Mouse (Mus musculus) kidney, postnatal 25 days (tissue): ENCODE data around the gene Ptprb.

Experiments
- DNase-seq, 2 experiments: peaks; one replicate each; pipeline ENCODE4 v3.0.0; 2021; ENCODE audit warnings: mixed read lengths in 2 of 2

The Ptprb gene

DNA sequence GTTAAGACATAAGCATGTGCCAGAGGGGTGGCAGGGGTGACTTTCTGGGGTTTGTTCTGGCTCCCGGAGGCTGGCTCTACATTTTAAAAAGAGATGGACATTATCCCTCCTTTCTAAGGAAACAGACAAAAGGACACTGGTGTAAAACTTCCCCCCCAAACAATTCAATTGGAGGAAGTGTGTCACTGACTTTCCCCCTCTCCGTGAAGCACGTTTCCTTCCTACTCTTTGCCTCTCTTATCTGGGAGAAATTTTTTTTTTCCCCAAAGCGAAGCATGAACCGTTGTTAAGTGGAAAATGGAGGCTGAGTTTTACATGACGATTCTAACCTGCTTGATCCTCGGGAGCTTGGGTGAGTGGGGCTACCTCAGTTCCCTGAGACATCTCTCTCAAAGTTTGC is at the start of gene Ptprb:
Gene Ptprb, plus strand, starts transcription at position 244 of the 400 bp plus-strand sequence.
- no peak for DNase-seq

DNA sequence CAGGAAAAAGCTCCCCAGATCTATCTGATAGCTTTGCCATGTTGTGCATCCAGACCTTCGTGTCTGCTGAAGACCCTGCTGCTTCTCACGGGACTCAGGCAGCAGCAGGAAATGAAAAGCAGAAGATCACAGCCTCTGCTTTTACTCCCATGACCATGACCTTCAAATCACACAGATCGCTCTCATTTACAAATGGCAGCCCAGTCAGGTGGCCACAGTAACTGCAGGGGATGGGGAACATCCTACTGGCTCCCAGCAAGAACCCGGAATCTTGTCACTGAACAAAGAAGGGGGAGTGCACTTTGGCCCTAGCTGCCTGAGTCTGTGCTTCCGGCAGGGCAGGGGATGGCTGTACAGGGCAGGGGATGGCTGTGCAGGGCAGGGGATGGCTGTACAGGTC is 40.0 kb upstream of the Ptprb start:
- DNase-seq, result no peak

DNA sequence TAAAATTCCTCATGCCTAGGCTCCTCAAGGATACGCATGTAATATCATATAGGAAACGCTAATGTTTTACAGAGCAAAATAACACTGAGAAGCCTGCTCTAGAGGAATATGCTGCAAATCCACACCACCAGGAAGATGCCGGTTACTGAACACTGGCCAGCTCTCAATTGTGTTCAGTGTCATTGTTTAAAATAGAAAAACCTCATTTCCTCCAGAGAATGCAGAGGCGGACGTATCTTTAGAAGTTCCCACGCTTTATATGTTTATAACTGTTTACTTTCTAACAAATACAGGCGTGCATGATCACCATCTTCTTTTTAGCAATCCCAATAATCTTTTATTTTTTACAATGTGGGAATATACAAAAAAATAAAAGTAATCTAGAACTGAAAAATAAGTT is 33.1 kb upstream of the Ptprb start:
- DNase-seq, result no peak

DNA sequence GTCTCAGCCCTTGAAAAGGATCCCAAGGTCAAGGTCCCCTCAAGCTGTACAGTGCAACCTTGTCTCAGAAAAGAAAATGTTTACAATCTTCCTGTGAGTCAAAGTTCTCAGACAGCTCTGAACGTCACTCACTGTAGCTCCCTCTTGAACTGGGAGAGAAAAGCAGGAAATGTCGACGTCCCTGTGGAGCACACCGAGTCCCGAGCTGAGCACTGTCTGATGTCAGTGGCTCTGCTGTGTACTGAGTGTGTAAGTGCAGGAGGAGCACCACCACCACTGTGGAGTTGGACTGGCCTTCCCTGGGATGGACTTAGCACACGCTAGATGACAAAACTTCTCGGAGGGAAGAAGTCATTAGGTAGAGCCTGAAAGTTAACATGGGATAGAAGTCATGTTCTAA is 31.9 kb upstream of the Ptprb start:
- DNase-seq, result peak in 1 of 2 experiments; percentile 44

DNA sequence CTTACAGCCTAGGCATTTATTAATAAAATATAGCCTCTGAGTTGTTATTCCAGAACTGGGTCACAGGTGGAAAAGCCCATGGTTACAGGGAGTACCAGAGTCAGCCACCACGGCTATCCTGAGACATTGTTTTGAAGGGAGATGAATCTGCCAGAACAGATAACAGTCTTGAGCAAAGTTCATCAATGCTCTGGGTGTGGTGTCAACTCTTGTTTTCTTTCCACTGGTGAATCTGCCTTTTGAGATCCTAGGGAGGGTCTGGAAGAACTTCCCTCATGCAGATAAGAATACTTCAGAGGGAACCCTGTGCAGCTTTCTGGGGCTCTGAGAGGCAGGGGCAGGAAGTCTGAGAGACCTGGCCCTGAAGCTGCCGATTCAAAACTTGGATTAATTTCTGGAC is 29.7 kb upstream of the Ptprb start:
- DNase-seq, result no peak

DNA sequence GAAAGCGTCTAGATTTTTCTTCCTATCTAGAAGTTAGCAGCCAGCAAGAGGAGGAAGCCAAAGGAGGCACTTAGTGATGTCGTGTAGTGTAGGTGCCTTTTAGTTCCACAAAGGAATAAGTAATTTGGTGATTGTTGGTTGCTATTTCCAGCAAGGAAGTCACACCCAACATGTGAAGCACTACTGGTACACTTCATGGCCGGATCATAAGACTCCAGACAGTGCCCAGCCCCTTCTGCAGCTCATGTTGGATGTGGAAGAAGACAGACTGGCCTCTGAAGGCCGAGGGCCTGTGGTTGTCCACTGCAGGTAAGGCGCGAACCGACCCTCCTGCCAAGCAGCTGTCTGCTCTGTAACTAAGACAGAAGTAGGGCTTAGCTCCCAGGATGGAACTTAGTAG is 22.7 kb upstream of the Ptprb start:
- DNase-seq, result peak in 1 of 2 experiments; percentile 47

DNA sequence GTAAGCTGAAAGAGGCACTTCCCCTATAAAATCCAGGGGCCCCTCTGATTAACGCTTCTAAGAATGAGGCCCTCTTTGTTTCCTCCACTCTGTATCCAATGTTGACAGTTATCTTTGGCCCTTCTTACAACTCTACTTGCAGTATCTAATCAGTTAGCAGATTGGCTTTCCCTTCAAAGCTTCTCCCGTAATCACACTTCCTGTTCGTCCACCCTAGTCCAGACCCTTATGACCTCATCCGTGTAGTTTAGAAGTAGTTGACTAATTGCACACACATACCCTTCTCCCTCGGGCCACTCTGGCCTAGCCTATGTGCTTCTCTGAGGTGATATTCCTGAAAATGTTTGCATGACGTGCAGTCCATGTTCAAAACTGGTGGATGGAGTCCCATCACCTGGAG is 21.4 kb upstream of the Ptprb start:
- DNase-seq, result no peak

DNA sequence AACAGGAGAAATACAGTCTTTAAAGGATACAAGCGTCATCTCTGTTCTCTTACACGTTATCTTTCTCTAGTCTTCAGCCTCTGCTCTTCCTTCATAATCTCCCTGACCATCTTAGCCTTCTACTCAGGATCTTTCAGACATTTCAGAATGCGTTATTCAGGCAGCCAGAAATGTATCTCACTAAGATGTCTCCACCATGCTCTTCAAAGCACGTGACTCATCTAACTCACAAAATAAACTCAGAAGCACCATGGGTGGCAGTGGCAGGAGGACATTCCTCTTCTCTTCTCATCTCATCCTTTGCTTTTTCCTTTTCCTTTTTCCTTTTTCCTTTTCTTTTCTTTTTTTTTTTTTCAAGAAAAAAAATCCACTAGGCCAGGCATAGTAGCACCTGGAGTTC is 16.0 kb upstream of the Ptprb start:
- DNase-seq, result no peak

DNA sequence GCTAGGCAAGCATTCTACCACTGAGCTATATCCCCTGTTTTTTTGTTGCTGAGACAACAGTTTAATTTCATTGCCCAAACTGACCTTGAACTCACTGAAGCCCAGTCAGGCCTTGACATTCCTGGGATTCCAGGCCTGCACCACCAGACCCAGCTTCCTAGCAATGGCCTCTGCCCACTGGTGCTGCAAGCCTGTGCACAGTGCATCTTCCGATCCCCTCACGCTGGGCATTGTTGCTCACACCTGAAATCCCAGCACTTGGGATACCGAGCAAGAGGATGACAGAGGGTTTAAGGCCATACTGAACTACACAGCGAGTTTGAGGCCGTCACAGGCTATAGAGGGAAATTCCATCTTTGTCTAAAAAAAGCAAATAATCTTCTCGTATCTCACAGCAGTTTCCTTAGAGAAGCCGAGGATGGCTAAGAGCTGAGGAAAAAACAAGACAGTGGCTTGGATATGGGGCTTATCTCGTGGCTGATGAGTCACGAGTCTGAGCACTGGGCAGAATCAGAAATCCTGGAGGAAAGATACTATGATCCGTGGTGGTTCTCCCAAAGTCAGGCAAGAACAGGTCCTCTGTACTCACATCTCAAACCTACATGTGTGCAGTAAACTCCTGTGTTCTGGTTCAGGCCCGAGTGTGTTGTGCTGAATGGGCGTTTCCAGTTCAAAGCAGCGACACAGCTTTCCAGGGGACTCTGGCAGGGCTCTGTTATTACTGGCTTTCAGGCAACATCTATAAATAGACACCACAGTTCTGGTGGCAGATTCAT is 14.5 kb upstream of the Ptprb start:
- peak; percentile 59 to 74 for DNase-seq

DNA sequence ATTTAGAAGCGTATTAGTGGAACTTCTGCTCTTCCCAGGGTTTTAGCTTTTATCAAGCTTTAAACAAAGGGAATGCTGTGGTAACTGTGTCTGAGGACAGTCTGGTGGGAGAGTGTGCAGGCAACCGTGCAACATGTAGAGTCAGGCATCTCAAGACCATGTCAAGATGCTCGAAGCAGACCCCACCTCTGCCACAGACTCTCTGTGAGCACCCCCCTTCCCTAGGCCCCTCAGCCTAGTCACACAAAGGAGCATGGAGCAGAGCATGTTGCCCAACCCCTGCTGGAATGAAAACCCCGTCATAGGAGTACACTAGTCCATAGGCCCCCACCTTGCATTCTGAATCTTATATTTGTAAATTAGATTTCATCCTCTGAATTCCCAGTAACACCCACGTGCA is 13.8 kb upstream of the Ptprb start:
- no peak for DNase-seq

DNA sequence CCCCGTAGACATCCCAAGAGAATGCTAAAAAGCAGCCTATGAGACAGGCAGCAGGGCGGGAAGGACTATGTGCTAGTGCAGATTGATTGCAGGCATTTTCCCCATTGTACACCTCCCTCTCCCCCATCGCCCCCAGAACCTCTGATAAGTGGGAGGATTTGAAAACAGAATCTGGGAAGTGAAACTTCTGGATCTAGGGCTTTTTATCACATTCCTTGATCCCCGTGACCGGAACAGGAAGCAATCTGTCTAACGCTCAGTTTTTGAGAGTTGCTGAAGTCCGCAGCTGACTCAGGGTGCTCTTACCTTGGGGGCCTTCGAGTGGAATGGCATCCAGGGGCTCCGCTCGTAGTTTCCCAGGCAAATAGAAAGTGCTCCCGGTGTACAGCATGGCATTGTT is 10.8 kb upstream of the Ptprb start:
- peak; percentile 21 to 42 for DNase-seq

DNA sequence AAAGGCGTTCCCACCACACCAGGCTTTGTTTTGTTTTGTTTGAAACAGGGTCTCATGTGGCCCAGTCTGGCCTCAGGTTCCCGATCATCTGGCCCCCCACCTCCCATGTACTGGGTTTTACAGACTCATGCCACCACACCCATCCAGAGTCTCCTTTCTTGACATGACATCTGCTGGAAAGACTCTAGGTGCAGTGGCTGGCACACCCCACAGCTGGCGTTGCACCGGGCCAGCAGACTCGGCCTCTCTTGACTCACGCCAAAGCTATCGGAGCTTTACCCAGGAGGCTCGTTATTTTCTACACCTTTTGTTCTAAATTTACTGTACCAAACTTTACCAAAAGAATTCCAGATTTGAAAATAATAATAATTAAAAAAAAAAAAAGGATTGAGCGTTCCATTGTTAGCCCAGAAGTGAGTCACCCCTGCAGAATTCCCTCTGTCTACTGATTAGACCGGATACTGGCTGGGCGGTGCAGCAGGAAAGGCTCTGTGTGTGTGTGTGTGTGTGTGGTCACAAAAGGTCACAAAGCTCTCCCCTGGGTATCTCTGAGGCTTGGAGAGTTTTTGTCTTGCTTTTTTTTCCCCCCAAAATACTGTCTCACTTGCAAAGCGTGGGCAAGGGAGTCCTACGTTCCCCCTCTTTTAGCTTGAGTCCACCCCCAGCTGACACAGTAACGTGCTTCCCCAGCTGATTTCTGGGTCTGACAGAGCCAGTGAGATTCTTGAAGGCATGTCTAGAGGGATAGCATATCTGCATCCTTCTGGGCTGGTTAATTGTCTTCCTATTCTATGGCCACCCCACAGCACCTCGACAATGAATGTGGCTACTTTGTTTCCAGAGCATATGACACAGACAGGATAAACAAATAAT is 8.5 kb upstream of the Ptprb start:
- DNase-seq, result peak; percentile 78 to 86

DNA sequence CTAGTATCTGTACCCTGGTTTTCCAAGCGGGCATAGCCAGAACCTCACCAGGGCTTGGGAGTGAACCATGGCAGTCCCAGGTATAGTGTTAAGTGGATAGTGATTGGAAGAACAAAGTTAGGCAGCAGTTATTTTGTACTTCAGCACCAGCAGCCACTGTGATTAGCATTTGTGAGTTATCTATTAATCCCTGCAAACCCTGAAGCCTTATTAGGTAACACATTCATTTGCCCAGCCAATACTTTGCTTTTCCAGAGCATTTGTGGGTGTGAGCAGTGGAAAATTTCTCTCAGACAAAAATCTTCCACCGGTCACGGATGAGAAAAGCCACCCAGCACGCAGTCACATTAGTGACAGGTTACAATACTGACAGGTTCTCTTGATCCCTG is 7.9 kb upstream of the Ptprb start:
- DNase-seq, result peak; percentile 69 to 79

DNA sequence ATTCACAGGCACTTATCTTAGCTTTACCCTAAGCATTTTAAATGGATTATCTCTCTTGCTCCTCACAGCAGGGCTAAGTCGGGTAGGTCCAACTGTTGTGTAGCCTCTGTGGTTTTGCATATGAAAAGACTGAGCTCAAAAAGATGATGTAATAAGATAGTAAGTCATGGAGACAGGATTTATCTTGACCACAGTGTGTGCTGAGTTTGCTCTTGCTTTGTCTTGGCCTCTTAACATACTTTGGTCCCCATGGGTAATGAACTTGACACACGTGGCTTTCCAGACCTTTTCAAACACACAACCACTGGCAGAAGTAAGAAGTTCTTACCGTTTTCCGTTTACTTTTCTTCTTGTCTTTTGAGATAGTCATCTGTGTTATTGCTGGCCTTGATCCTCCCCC is 7.0 kb upstream of the Ptprb start:
- DNase-seq, result no peak

DNA sequence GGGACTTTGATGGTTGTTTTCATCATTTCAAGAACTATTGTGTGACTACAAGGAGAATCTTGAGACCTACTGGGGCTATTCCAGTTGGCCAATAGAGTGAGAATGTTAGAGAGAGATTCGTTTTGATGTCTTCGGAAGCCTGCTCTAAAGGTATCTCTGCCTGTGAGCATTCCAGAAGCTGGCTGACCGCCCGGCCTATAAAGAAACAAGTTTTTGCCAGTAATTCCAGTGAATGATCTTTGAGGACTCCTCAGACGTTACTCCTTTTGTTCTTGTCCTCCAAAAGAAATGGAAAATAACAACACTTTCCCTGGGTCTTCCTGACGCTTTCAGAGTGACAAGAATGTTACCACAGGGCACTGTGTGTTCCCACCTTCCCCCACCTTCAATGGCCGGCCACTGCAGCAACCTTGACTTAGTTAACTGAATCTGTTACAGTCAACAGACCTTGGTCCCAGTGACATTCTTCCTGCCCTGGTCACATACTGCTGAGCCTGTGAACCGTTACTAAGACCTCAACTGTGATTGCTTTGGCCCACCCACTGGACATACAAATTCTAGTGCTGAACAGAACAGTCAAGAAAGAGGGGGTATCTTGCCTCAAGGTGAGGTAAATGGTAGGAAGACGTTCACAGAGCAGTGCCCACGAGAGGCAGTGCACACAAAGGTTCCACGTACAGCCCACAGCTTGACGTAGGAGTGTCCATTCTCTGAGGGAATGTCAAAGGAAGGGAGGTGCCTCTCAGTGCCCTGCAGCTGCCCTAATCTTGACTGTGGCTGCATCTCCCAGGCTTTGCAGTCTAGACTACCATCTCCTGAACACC is 4.5 kb upstream of the Ptprb start:
- peak; percentile 48 to 73 for DNase-seq

DNA sequence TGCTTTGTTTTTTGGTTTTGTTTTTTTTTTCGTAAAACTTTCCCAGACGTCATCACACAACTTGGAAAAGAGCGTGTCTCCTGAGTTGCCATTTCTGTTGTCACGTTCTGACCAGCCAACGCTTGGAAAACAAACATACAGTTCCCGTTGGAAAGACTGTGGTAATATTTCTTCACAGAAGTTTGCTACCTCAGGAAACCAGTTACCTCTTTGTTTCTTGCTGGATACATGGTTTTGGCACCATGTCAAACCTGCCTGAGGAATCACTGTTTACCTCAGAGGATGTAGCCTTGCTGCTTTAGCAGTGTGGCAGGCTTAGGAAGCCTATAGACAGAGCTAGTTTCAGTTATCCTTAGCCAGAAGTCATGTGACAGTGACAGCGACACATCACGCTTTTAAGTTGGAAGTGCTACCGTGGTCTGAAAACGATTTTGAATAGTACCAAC is 3.8 kb upstream of the Ptprb start:
- DNase-seq, result peak; percentile 30 to 42

DNA sequence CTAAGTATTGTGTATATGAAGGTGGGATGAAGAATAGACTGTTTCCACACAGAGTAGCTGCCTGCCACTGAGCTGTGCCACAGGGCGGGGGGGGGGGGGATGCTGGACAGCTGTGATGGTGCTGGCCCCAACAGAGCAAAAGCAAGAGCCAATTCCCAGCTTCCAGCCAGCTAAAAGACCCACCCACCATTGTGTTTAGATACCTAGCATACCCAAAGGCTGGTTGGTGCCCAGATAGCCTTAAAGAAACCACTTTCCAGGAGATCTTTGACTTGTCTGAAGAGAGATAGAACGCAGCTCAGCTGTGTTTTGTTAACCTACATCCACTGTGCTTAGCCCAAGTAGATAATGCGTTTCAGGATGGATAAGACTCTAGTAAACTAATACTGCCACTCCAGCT is 3.2 kb upstream of the Ptprb start:
- DNase-seq, result no peak

DNA sequence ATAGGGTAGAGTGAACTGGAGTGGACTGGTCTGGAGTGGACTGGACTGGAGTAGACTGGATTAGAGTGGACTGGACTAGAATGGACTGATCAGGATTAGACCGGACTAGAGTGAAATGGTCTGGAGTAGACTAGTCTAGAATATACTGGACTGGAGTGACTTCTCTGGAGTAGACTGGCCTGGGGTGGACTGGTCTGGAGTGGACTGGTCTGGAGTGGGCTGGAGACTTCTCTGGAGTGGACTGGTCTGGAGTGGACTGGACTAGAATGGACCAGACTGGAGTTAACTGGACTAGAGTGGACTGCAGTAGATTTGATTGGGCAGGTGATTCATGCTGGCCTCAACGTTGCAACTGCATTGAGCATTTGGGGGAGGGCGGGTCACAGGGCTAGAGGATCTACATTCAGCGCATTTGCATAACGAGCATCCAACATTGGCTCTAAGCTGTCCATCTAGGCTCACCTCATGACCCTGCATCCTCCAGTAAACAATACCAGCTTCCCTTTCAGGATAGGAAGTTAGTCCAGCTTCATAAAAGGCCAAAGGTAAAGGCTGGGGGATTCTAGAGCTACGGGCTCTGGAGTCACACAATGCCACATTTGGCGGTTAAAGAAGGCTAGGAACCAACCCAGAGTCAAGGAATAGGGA is 11.5 kb downstream of the Ptprb start:
- DNase-seq, result peak; percentile 33 to 58

DNA sequence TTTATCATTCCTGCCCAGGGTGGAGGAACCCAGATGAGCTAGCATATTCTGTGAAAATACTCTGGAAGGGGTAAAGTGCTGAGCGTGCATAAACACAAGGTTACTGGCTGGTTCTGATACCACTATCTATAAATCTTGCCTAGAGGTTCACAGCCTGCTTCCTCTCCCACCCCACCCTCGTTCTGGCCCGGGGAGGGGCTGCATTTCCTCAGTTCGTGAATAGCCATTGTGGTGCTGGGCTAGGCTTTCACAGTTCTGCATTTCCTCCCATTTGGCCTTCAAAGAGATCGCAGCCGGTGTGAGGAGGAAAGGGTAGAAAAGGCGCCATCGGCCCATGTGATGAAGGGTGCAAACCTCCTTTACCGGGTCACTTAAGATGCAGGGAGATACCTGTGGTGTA is 12.8 kb downstream of the Ptprb start:
- peak; percentile 56 to 85 for DNase-seq

DNA sequence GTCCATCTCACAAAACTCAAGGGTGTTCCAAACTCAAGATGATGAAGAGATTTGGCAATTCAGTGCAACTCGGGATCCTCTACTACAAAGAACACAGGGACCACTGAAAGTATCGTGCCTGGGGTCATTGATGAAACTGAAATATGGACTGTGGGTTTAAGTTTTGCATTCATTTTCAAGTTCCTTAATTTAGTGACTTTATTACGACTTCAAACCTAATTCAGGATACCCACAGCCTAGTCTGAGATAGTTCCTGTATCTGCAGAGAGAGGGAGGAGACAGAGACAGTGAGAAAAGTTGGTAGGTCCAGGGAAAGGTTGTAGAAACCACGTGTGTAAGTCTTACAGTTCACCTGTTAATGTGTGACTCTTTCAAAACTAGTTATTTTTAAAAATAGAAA is 15.2 kb downstream of the Ptprb start:
- DNase-seq, result no peak

DNA sequence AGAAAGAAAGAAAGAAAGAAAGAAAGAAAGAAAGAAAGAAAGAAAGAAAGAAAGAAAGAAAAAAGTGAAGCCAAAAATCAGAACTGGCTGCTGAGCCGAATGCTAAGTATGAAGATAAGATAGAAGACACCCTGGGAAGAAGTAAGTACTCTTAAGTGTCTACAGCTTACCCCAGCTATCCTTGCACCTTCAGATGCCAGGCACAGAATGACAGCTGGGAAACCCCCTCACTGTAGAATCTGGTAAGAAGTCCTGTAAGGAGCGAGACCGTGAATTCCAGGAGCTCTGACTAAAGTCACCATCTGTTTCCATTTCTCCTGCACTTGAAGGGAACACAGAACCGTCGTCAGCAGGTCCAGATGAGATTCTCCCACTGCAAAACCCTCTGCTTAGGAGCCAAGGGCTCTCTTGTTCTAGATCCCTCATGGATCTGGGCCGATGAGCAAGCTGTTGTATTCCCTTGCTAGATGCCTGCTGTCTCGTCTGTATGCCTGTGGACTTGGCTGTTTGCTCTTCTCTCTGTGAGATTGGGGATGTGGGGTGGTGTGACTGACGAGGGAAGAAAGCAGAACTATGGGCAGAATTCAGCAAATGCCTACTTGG is 15.9 kb downstream of the Ptprb start:
- no peak for DNase-seq

DNA sequence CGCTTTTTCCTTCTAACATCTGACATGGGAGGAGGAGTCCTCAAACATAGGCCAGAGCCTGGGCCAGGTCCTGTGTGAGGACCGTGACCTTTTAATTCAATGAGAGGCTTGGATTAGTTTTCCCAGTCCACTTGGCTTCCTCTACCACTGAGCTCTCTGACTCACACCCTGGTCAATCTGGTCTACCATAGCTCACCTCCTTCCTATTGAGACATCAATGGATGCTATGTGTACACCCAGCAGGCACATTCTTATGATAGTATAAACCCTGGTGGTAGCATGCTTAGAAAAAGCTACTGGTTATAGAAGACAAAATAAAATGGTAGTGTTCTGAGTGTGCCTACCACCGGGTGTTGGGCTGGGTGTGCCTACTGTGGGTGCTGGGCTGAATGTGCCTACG is 21.1 kb downstream of the Ptprb start:
- DNase-seq, result no peak
